Mouse (Mus musculus) G1E (cell line): Measurements from ENCODE around the gene Snx13. TPM values are rescaled to one million over a fixed set of nuclear protein-coding genes. Genes with fewer than 3 reads are reported as not detected.

ENCODE experiments used
- ATAC-seq: 2 replicates; pipeline ENCODE4 v1.8.0; 2016; ENCODE audit warnings: mild to moderate bottlenecking; ENCODE audit not compliant: insufficient number of reproducible peaks, poor library complexity, low FRiP score, severe bottlenecking; ENCODE audit errors: extremely low read depth
- DNase-seq: peaks from one replicate; pipeline ENCODE4 v3.0.0; 2012; ENCODE audit warnings: low spot score
- H3K27me3 ChIP-seq: 2 replicates; pipeline ENCODE4 v1.6.1; 2012; ENCODE audit warnings: mild to moderate bottlenecking, low read length, inconsistent platforms; ENCODE audit not compliant: insufficient read depth
- H3K36me3 ChIP-seq: replicated peaks from 2 replicates; pipeline ENCODE3; 2012; ENCODE audit warnings: mild to moderate bottlenecking, inconsistent platforms
- H3K4me1 ChIP-seq: 2 replicates; pipeline ENCODE4 v1.6.1; 2012; ENCODE audit warnings: low read depth, low read length, inconsistent platforms, mixed read lengths; ENCODE audit not compliant: insufficient read depth
- H3K4me3 ChIP-seq: 2 replicates; pipeline ENCODE4 v1.5.1; 2012; ENCODE audit warnings: low read depth, mild to moderate bottlenecking, inconsistent platforms, low read length, moderate library complexity, mixed read lengths
- H3K9me3 ChIP-seq: replicated peaks from 2 replicates; pipeline ENCODE4 v1.6.1; 2012; ENCODE audit warnings: inconsistent platforms
- CTCF ChIP-seq: IDR thresholded peaks from 2 replicates; pipeline ENCODE4 v1.5.1; 2012; ENCODE audit warnings: low read depth, low read length, inconsistent platforms, mixed read lengths
- GATA1 ChIP-seq: IDR thresholded peaks from 2 replicates; pipeline ENCODE4 v1.6.1; 2012; ENCODE audit warnings: borderline replicate concordance, low read length, inconsistent platforms, mixed read lengths
- GATA2 ChIP-seq: IDR thresholded peaks from 2 replicates; pipeline ENCODE4 v1.6.1; 2012; ENCODE audit warnings: low read depth, low read length, inconsistent platforms, borderline replicate concordance
- POLR2AphosphoS5 ChIP-seq: IDR thresholded peaks from 2 replicates; pipeline ENCODE4 v1.6.1; 2012; ENCODE audit warnings: low read depth, low read length, inconsistent platforms; ENCODE audit not compliant: insufficient replicate concordance
- TAL1 ChIP-seq: conservative IDR thresholded peaks from 2 replicates; pipeline ENCODE4 v1.6.1; 2012; ENCODE audit warnings: low read depth, low read length, inconsistent platforms, mixed read lengths
- polyA plus RNA-seq: library from polyadenylated mRNA; stranded (reverse); fragments of >175 nt; gene quantifications from 2 replicates; pipeline ENCODE4 v1.2.3, GENCODE M21; 2012
- total RNA-seq, 2 experiments: library from RNA; stranded (forward) in 1 of 2; stranded (reverse) in 1 of 2; fragments of 200-1000 nt in 1 of 2; fragments of >200 nt in 1 of 2; fragmentation: Nextera tagmentation in 1 of 2; gene quantifications; 2 replicates each; pipeline ENCODE4 v1.2.3; 2014 to 2017

Snx13 gene
- total and polyA plus RNA-seq, 3 experiments = 11.4 to 49.8 (median 23.3) TPM

DNA sequence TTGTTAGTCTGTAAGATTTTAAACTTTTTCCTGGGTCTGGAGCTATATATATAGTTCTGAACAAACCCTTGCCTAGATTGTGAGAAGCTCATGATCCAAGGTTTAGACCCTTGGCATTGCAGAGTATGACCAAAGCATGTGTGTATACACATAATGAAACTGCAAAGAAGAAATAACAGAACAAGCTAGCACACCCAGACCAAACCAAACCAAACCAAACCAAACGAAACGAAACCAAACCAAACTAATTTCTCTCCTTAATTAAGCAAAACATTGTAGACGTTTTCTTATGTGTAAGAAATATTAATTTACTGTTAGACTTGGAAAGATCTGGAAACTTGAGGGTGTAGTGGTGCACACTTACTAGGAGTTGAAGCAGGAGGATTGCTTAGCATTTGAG, 29.0 kb downstream of the Snx13 start:
- Histone ChIP-seq H3K36me3 (peaks cover 7% of the 10 kb centered on the region), H3K4me1 (no peaks in the 10 kb centered on the region), H3K27me3 (no peaks in the 10 kb centered on the region), H3K4me3 (no peak overlapping the region), H3K9me3 (no peaks in the 10 kb centered on the region)
- no peak for DNase-seq
- TF ChIP-seq TAL1 (no peak), CTCF (no peak), GATA1 (no peak), POLR2AphosphoS5 (no peak), GATA2 (no peak)
- no peak for ATAC-seq

DNA sequence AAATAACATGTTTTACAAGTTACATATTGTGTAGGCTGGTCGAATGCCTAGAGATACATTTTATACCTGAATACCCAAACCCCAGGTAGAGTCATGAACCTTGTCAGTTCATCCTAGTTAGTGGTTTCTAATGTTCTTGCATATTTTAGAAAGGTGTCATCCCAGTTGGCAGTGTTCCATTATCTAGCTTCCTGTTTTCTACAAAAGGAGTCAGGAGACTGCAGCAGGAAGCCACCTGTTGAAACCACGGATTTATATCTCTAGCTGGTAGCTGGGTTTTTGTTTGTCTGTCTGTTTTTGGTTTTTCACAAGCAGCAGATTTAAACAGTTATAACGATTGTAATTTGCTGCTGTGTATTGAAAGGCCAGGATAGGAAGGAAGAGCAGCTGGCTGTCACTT, 76.6 kb downstream of the Snx13 start:
- ATAC-seq = no peak
- no peaks in the 10 kb centered on the region for H3K9me3 ChIP-seq
- no peaks in the 10 kb centered on the region for H3K27me3 ChIP-seq
- H3K4me3 ChIP-seq = no peak overlapping the region
- TF ChIP-seq POLR2AphosphoS5 (no peak), GATA2 (no peak), TAL1 (no peak), CTCF (no peak), GATA1 (no peak)
- H3K36me3 ChIP-seq = peaks cover 27% of the 10 kb centered on the region
- no peaks in the 10 kb centered on the region for H3K4me1 ChIP-seq
- DNase-seq = no peak

DNA sequence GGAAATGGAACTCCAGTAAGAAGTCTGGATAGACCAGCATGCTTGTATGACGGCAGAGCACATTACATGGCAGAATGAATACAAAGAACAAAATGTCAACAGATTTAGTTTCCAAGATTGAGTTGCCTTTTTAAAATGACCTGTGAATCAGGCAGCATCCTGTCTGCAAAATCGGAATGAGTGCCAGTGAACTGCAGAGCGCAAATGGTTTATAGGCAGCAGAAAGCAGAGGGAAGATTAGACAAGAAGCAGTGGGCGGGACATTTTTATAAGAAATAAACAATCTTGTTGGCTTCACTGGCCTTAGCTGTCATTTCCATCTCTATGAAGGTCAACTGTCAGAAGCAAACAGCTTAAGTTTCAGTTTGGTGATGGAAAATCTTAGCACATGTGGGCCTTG, 106.2 kb downstream of the Snx13 start:
- Histone ChIP-seq H3K4me1 (no peaks in the 10 kb centered on the region), H3K9me3 (no peaks in the 10 kb centered on the region), H3K4me3 (no peak overlapping the region), H3K27me3 (peaks cover 6% of the 10 kb centered on the region; the same call in 1 of the 2 replicates), H3K36me3 (peaks cover 8% of the 10 kb centered on the region)
- DNase-seq = no peak
- TF ChIP-seq GATA1 (no peak), POLR2AphosphoS5 (no peak), GATA2 (no peak), TAL1 (no peak), CTCF (no peak)
- ATAC-seq = no peak

- no peaks in the 10 kb centered on the region for H3K4me1 ChIP-seq
- ATAC-seq (no peak), DNase-seq (no peak)
- H3K27me3 ChIP-seq = peaks cover 6% of the 10 kb centered on the region; the same call in 1 of the 2 replicates
- no peak for TF ChIP-seq CTCF
- no peak for TF ChIP-seq TAL1
- no peak for TF ChIP-seq GATA1
- TF ChIP-seq GATA2 = no peak
- no peak for TF ChIP-seq POLR2AphosphoS5
- H3K9me3 ChIP-seq = no peaks in the 10 kb centered on the region
- peaks cover 2% of the 10 kb centered on the region for H3K36me3 ChIP-seq
- no peak overlapping the region for H3K4me3 ChIP-seq
These were observed 107.2 kb downstream of the Snx13 start for GRCm38 (mm10) chr12:35154149-35154548.

DNA sequence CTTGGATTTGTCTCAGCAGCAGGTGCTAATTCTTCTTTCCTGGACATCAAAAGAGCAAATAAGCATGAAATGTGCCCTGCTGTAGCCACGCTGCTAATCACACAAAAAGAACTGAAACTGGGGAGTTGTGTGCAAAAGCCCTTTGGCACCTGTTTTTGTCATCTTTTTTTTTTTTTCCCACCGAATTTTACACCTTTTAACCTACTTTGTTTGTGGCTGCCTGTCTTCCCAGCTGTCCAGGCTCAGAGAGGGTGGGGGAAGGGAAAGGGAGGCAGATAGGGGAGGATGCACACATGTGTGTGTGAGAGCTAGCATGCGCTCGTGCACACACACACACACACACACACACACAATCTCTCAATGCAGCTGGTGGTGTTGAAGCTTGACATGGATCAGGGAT, 110.3 kb downstream of the Snx13 start:
- ATAC-seq = no peak
- H3K4me1 ChIP-seq = no peaks in the 10 kb centered on the region

GRCm38 (mm10) chr12:35161690-35162089, 114.7 kb downstream of the Snx13 start:
- H3K4me3 ChIP-seq = no peak overlapping the region
- no peaks in the 10 kb centered on the region for H3K4me1 ChIP-seq
- DNase-seq (no peak), ATAC-seq (no peak)
- TF ChIP-seq POLR2AphosphoS5 = no peak
- peaks cover 1% of the 10 kb centered on the region for H3K27me3 ChIP-seq
- no peaks in the 10 kb centered on the region for H3K9me3 ChIP-seq
- H3K36me3 ChIP-seq = no peaks in the 10 kb centered on the region

More for the DNA sequence above, 110.3 kb downstream of the Snx13 start:
- Histone ChIP-seq H3K27me3 (peaks cover 6% of the 10 kb centered on the region), H3K36me3 (no peaks in the 10 kb centered on the region), H3K9me3 (no peaks in the 10 kb centered on the region), H3K4me3 (no peak overlapping the region)
- TF ChIP-seq TAL1 (no peak), GATA2 (no peak), CTCF (no peak), GATA1 (no peak), POLR2AphosphoS5 (no peak)
- DNase-seq = no peak

- ATAC-seq = no peak
- Histone ChIP-seq H3K27me3 (no peaks in the 10 kb centered on the region), H3K4me1 (no peaks in the 10 kb centered on the region), H3K36me3 (no peaks in the 10 kb centered on the region), H3K9me3 (no peaks in the 10 kb centered on the region), H3K4me3 (no peak overlapping the region)
- DNase-seq = no peak
- TF ChIP-seq GATA2 = no peak
- TF ChIP-seq CTCF = no peak
- TF ChIP-seq POLR2AphosphoS5 = no peak
- no peak for TF ChIP-seq GATA1
- TF ChIP-seq TAL1 = no peak
These were observed 123.3 kb downstream of the Snx13 start for GRCm38 (mm10) chr12:35170275-35170674.
